Mouse (Mus musculus): ENCODE results near the gene Gnaq. TPM values are rescaled to one million over a fixed set of nuclear protein-coding genes. Genes with fewer than 3 reads are reported as not detected.

The Gnaq gene
- polyA plus RNA-seq, 1 experiment from 2014 or later, result 32.9 TPM

DNA sequence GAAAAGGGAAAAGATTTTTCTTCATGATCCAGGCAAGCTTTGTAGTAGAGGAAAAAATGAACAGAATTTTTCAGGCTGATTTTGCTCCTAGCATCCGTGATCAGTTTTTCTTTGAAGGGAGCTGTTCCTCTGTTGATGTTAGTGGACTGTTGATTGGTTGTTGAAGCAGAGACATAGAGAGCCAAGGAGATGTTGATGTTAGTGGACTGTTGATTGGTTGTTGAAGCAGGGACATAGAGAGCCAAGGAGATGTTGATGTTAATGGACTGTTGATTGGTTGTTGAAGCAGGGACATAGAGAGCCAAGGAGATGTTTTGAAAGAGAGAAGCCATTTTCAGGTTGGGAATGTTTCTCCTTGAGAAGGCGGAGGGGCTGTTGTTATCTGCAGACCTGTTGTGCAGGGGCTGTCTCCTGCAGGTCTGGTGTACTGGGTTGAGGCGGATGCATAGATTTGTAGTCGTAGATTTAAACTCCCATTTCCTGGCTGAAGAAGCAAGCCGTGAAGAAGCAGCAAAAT, 5.5 kb downstream of the Gnaq start:
- ATAC-seq (ENCODE audit: low read depth), result no peak
- no peak overlapping the region for H3K4me3 ChIP-seq (ENCODE audit: low read length)

DNA sequence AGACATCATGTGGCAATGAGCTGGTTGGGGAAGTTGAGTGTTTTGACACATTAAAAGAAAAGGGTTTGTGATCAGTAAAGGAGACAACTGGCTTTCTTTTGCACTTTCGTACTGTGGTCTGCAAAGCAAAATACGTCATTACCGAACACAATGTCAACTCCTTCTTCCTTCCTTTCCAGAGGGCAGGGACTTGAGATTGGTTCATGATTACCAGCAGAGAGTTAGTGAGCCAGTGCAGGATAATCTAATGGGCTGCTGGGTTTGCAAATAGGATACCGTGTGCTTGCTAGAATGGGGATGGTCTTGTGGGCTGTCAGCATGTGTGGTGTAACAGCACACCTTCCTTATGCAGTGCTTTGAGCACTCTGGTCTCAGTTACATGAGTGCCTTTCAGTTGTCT, 8.1 kb downstream of the Gnaq start:
- H3K27me3 ChIP-seq (ENCODE audit: control insufficient read depth, insufficient read depth, low read depth, low read length), result no peaks in the 10 kb centered on the region
- H3K4me1 ChIP-seq (replicated peaks; ENCODE audit: control insufficient read depth, insufficient read depth, low read length), result peaks cover 42% of the 10 kb centered on the region
- H3K4me3 ChIP-seq (ENCODE audit: low read length), result no peak overlapping the region
- no peak for ATAC-seq (ENCODE audit: low read depth)
- H3K9ac ChIP-seq (ENCODE audit: low read length), result no peak overlapping the region
- no peak overlapping the region for H3K4me2 ChIP-seq (ENCODE audit: low read depth, low read length)
- peaks cover 5% of the 10 kb centered on the region; the same call in 1 of the 2 replicates for H3K36me3 ChIP-seq (ENCODE audit: control insufficient read depth, insufficient read depth, low read length)
- no peak overlapping the region for H3K27ac ChIP-seq (ENCODE audit: low read length)
- WGBS, result 47% methylated on average over 4 of the region's 4 CpGs
- H3K9me3 ChIP-seq (ENCODE audit: control insufficient read depth, low read length), result no peaks in the 10 kb centered on the region

More for the DNA sequence above, 5.5 kb downstream of the Gnaq start:
- H3K9me3 ChIP-seq (ENCODE audit: control insufficient read depth, low read length), result no peaks in the 10 kb centered on the region
- H3K36me3 ChIP-seq (ENCODE audit: control insufficient read depth, insufficient read depth, low read length), result no peaks in the 10 kb centered on the region
- H3K27me3 ChIP-seq (ENCODE audit: control insufficient read depth, insufficient read depth, low read depth, low read length), result no peaks in the 10 kb centered on the region
- 0 out of 2 replicates have a peak overlapping the region, but pooled peaks have one; percentile 12 for H3K27ac ChIP-seq (ENCODE audit: low read length)
- 52% methylated on average over 5 of the region's 5 CpGs for WGBS
- 0 out of 2 replicates have a peak overlapping the region, but pooled peaks have one; percentile 6 for H3K4me2 ChIP-seq (ENCODE audit: low read depth, low read length)
- H3K4me1 ChIP-seq (replicated peaks; ENCODE audit: control insufficient read depth, insufficient read depth, low read length), result peaks cover 56% of the 10 kb centered on the region
- no peak overlapping the region for H3K9ac ChIP-seq (ENCODE audit: low read length)

GRCm38 (mm10) chr19:16141857-16142256, 9.2 kb downstream of the Gnaq start:
- no peaks in the 10 kb centered on the region for H3K9me3 ChIP-seq (ENCODE audit: control insufficient read depth, low read length)
- H3K4me1 ChIP-seq (replicated peaks; ENCODE audit: control insufficient read depth, insufficient read depth, low read length), result peaks cover 39% of the 10 kb centered on the region
- H3K9ac ChIP-seq (ENCODE audit: low read length), result no peak overlapping the region
- no peak overlapping the region for H3K4me3 ChIP-seq (ENCODE audit: low read length)
- WGBS, result 62% methylated on average over 4 of the region's 4 CpGs
- ATAC-seq (ENCODE audit: low read depth), result no peak
- no peak overlapping the region for H3K4me2 ChIP-seq (ENCODE audit: low read depth, low read length)
- H3K36me3 ChIP-seq (ENCODE audit: control insufficient read depth, insufficient read depth, low read length), result peaks cover 5% of the 10 kb centered on the region; the same call in 1 of the 2 replicates
- no peaks in the 10 kb centered on the region for H3K27me3 ChIP-seq (ENCODE audit: control insufficient read depth, insufficient read depth, low read depth, low read length)
- H3K27ac ChIP-seq (ENCODE audit: low read length), result no peak overlapping the region

DNA sequence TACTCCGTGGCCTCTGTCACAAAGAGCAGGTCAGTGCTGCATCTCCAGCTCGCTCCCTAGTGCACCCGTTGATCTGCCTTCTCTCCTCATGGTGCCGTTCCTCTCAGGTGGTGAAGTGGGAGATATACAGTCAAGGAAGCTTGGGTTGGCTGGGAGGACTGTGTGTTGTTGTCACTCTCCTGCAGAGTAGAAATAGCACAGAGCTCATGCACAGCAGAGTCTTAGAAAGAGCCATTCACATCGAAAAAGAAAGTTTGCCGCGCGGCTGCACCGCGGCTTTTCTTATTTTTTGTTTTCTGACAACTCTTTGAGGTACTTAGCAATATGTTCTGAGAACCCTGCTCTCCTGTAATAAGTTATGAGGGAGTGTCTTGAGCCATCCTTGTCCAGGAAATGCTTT, 10.4 kb downstream of the Gnaq start:
- Histone ChIP-seq H3K27ac (ENCODE audit: low read length) (no peak overlapping the region), H3K9ac (ENCODE audit: low read length) (no peak overlapping the region), H3K27me3 (ENCODE audit: control insufficient read depth, insufficient read depth, low read depth, low read length) (no peaks in the 10 kb centered on the region), H3K4me3 (ENCODE audit: low read length) (no peak overlapping the region), H3K9me3 (ENCODE audit: control insufficient read depth, low read length) (no peaks in the 10 kb centered on the region), H3K36me3 (ENCODE audit: control insufficient read depth, insufficient read depth, low read length) (peaks cover 5% of the 10 kb centered on the region; the same call in 1 of the 2 replicates), H3K4me1 (replicated peaks; ENCODE audit: control insufficient read depth, insufficient read depth, low read length) (peaks cover 31% of the 10 kb centered on the region), H3K4me2 (ENCODE audit: low read depth, low read length) (no peak overlapping the region)
- 89% methylated on average over 10 of the region's 10 CpGs for WGBS
- no peak for ATAC-seq (ENCODE audit: low read depth)

GRCm38 (mm10) chr19:16147446-16147845, 14.8 kb downstream of the Gnaq start:
- Histone ChIP-seq H3K9ac (ENCODE audit: low read length) (no peak overlapping the region), H3K4me1 (replicated peaks; ENCODE audit: control insufficient read depth, insufficient read depth, low read length) (peaks cover 8% of the 10 kb centered on the region), H3K36me3 (ENCODE audit: control insufficient read depth, insufficient read depth, low read length) (peaks cover 5% of the 10 kb centered on the region; the same call in 1 of the 2 replicates), H3K27ac (ENCODE audit: low read length) (no peak overlapping the region), H3K9me3 (ENCODE audit: control insufficient read depth, low read length) (no peaks in the 10 kb centered on the region), H3K4me2 (ENCODE audit: low read depth, low read length) (no peak overlapping the region), H3K27me3 (ENCODE audit: control insufficient read depth, insufficient read depth, low read depth, low read length) (no peaks in the 10 kb centered on the region), H3K4me3 (ENCODE audit: low read length) (no peak overlapping the region)
- no peak for ATAC-seq (ENCODE audit: low read depth)
- WGBS, result 83% methylated on average over 6 of the region's 6 CpGs

- no peak for ATAC-seq (ENCODE audit: low read depth)
- 94% methylated on average over 1 of the region's 1 CpGs for WGBS
- Histone ChIP-seq H3K4me2 (ENCODE audit: low read depth, low read length) (no peak overlapping the region), H3K27me3 (ENCODE audit: control insufficient read depth, insufficient read depth, low read depth, low read length) (no peaks in the 10 kb centered on the region), H3K9ac (ENCODE audit: low read length) (no peak overlapping the region), H3K27ac (ENCODE audit: low read length) (no peak overlapping the region), H3K36me3 (ENCODE audit: control insufficient read depth, insufficient read depth, low read length) (peaks cover 4% of the 10 kb centered on the region; the same call in 1 of the 2 replicates), H3K9me3 (ENCODE audit: control insufficient read depth, low read length) (no peaks in the 10 kb centered on the region), H3K4me1 (replicated peaks; ENCODE audit: control insufficient read depth, insufficient read depth, low read length) (peaks cover 8% of the 10 kb centered on the region), H3K4me3 (ENCODE audit: low read length) (no peak overlapping the region)
These were observed 16.5 kb downstream of the Gnaq start for GRCm38 (mm10) chr19:16149094-16149493.

DNA sequence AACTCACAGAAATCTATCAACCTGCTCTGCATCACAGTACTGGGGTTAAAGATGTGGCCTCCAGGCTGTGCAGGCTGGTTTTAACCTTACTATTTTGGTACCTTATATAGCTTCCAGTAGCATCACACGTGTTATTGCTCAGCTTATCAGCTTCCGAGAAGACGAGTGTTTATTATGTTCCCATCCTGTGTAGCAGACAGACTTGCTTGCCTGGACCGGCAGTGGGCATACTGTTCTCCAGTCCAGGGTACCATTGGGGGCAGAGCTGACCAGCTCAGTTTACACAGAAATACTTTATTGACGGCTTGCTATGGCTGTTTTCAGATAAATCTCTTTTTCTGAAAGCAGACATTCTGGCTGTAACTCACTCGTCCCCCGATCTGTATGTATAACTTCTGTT, 17.7 kb downstream of the Gnaq start:
- WGBS, result 45% methylated on average over 7 of the region's 7 CpGs
- no peak overlapping the region for H3K9ac ChIP-seq (ENCODE audit: low read length)
- H3K27ac ChIP-seq (ENCODE audit: low read length), result no peak overlapping the region
- H3K4me3 ChIP-seq (ENCODE audit: low read length), result no peak overlapping the region
- H3K4me2 ChIP-seq (ENCODE audit: low read depth, low read length), result no peak overlapping the region
- H3K36me3 ChIP-seq (ENCODE audit: control insufficient read depth, insufficient read depth, low read length), result no peaks in the 10 kb centered on the region
- no peaks in the 10 kb centered on the region for H3K27me3 ChIP-seq (ENCODE audit: control insufficient read depth, insufficient read depth, low read depth, low read length)
- H3K9me3 ChIP-seq (ENCODE audit: control insufficient read depth, low read length), result no peaks in the 10 kb centered on the region
- ATAC-seq (ENCODE audit: low read depth), result 0 out of 2 replicates have a peak, but pooled peaks have one; percentile 15
- H3K4me1 ChIP-seq (replicated peaks; ENCODE audit: control insufficient read depth, insufficient read depth, low read length), result peaks cover 10% of the 10 kb centered on the region

DNA sequence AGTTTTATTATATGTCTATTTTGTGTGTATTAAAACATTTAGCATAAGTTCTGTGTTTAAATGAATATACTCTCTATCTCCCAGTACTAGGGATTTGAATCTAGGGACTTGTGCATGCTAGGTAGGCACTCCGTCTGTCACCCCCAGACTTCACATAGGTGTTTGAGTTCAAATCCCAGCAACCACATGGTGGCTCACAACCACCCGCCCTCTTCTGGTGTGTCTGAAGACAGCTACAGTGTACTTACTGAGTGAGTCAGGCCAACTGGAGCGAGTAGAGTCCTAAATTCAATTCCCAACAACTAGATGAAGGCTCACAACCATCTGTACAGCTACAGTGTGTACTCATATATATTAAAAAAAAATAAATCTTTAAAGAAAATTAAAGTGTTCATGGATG, 21.2 kb downstream of the Gnaq start:
- H3K4me2 ChIP-seq (ENCODE audit: low read depth, low read length), result no peak overlapping the region
- no peaks in the 10 kb centered on the region for H3K36me3 ChIP-seq (ENCODE audit: control insufficient read depth, insufficient read depth, low read length)
- H3K9me3 ChIP-seq (ENCODE audit: control insufficient read depth, low read length), result no peaks in the 10 kb centered on the region
- H3K9ac ChIP-seq (ENCODE audit: low read length), result no peak overlapping the region
- 89% methylated on average over 3 of the region's 3 CpGs for WGBS
- no peak overlapping the region for H3K27ac ChIP-seq (ENCODE audit: low read length)
- H3K4me3 ChIP-seq (ENCODE audit: low read length), result no peak overlapping the region
- H3K27me3 ChIP-seq (ENCODE audit: control insufficient read depth, insufficient read depth, low read depth, low read length), result no peaks in the 10 kb centered on the region
- H3K4me1 ChIP-seq (replicated peaks; ENCODE audit: control insufficient read depth, insufficient read depth, low read length), result peaks cover 8% of the 10 kb centered on the region
- no peak for ATAC-seq (ENCODE audit: low read depth)

GRCm38 (mm10) chr19:16154480-16154879, 21.8 kb downstream of the Gnaq start:
- H3K4me2 ChIP-seq (ENCODE audit: low read depth, low read length), result no peak overlapping the region
- H3K27me3 ChIP-seq (ENCODE audit: control insufficient read depth, insufficient read depth, low read depth, low read length), result no peaks in the 10 kb centered on the region
- H3K4me3 ChIP-seq (ENCODE audit: low read length), result no peak overlapping the region
- H3K4me1 ChIP-seq (replicated peaks; ENCODE audit: control insufficient read depth, insufficient read depth, low read length), result peaks cover 8% of the 10 kb centered on the region
- ATAC-seq (ENCODE audit: low read depth), result no peak
- H3K9ac ChIP-seq (ENCODE audit: low read length), result no peak overlapping the region
- H3K27ac ChIP-seq (ENCODE audit: low read length), result no peak overlapping the region
- no peaks in the 10 kb centered on the region for H3K36me3 ChIP-seq (ENCODE audit: control insufficient read depth, insufficient read depth, low read length)
- no peaks in the 10 kb centered on the region for H3K9me3 ChIP-seq (ENCODE audit: control insufficient read depth, low read length)

GRCm38 (mm10) chr19:16157120-16157519, 24.5 kb downstream of the Gnaq start:
- no peak for ATAC-seq (ENCODE audit: low read depth)
- H3K9me3 ChIP-seq (ENCODE audit: control insufficient read depth, low read length), result no peaks in the 10 kb centered on the region

More at GRCm38 (mm10) chr19:16157120-16157519, 24.5 kb downstream of the Gnaq start:
- H3K27me3 ChIP-seq (ENCODE audit: control insufficient read depth, insufficient read depth, low read depth, low read length), result no peaks in the 10 kb centered on the region
- H3K27ac ChIP-seq (ENCODE audit: low read length), result no peak overlapping the region
- H3K36me3 ChIP-seq (ENCODE audit: control insufficient read depth, insufficient read depth, low read length), result no peaks in the 10 kb centered on the region
- H3K4me1 ChIP-seq (replicated peaks; ENCODE audit: control insufficient read depth, insufficient read depth, low read length), result peaks cover 10% of the 10 kb centered on the region
- no peak overlapping the region for H3K9ac ChIP-seq (ENCODE audit: low read length)
- H3K4me3 ChIP-seq (ENCODE audit: low read length), result no peak overlapping the region
- H3K4me2 ChIP-seq (ENCODE audit: low read depth, low read length), result no peak overlapping the region
- WGBS, result 93% methylated on average over 7 of the region's 7 CpGs

All from lung, embryonic 16.5 days (tissue).